Mouse (Mus musculus) liver, embryonic 14.5 days (tissue): ENCODE measurements around the gene Jade1.

ENCODE experiments used
- CTCF ChIP-seq: IDR thresholded peaks from 2 replicates; pipeline ENCODE4 v1.5.1; 2016; ENCODE audit warnings: antibody characterized with exemption, low read depth, control low read depth
- EP300 ChIP-seq: IDR thresholded peaks from 2 replicates; pipeline ENCODE4 v1.6.1; 2016; ENCODE audit warnings: antibody characterized with exemption, low read depth

DNA sequence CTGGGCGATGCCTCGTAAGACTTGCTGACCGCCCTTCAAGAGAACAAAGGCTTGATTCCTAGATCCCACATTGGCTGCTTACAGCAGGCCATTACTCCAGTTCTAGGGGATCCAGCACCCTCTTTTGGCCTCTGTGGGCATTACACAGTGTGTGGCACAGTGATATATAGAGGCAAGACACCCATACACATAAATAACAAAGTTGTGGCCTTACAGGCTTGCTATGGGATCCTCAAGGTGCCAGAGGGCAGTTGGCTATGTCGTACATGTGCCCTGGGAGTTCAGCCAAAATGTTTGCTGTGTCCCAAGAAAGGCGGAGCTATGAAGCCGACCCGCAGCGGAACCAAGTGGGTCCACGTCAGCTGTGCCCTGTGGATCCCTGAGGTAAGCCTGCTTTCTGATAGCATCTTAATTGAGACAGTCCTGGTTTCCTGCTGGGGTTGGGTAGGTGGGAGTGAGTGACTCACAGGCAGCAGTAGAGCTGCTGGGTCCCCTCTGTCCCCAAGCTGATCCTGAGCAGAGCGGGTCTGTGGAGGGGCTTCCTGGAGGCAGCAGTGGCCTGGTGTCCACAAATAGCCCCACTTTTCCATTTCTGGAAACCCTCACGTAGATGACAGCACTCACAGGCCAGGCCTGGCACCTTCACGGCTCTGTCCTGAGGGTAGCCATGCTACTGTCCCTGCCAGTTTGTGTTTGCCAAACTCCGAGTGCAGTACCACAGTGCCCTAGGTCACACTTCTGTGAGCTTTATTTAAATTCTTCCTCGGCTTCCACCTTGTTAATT, 44.5 kb downstream of the Jade1 start:
- TF ChIP-seq CTCF (peak; percentile 66), EP300 (no peak)
